Comparison of ENCODE assay signal across 1 mouse cellular context in genomic region chr1:93705389-93705788, GRCm38 (mm10).
TF ChIP-seq lines count a peak whose summit lies in the region.

No protein-coding gene starts in this region.

TF ChIP-seq in ES-E14, 5 proteins besides CTCF, POLR2A, EP300 and RAD21:
- no peak for TF ChIP-seq ZC3H11A (IDR thresholded peaks at IDR 0.05; ENCODE audit: borderline replicate concordance, low read depth, low read length)
- TF ChIP-seq ZNF384 (IDR thresholded peaks at IDR 0.05; ENCODE audit: low read depth, low read length): no peak
- TF ChIP-seq MAFK (IDR thresholded peaks at IDR 0.05; ENCODE audit: insufficient read depth, low read depth, low read length): no peak
- TF ChIP-seq CHD2 (IDR thresholded peaks at IDR 0.05; ENCODE audit: low read depth, low read length): no peak
- TF ChIP-seq HCFC1 (IDR thresholded peaks at IDR 0.05; ENCODE audit: borderline replicate concordance, insufficient read depth, low read length): no peak
